Mouse (Mus musculus): ENCODE measurements around the gene Cdhr2.

The Cdhr2 gene

GRCm38 (mm10) chr13:54749864-54750411, 48.7 kb downstream of the Cdhr2 start, which contains the start of gene Gprin1:
TSS of gene Gprin1 (minus strand) at chr13:54749874.
- DNase-seq (ENCODE audit: extremely low read depth, low read depth) = no peak

GRCm38 (mm10) chr13:54750699-54751098, 49.4 kb downstream of the Cdhr2 start:
- DNase-seq (ENCODE audit: extremely low read depth, low read depth) = no peak

DNA sequence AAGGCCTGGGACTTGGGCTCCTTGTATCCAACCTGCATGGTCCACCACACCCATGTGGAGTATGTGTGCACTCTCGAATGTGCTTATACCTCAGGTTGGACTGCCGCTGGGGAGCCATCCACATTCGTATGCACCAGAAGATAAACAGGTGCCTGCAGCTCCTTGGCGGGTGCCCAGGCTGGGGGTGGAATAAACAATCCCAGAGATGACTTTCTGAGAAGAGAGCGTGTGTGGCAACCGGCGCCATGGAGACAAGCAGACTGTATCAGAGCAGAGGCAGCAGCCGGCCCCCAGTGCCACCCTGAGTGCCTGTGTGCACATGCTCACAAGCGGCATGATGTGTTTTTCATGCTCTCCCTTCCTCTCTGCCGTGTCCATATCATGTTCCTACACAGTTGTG, 51.4 kb downstream of the Cdhr2 start:
- no peak for DNase-seq (ENCODE audit: extremely low read depth, low read depth)

DNA sequence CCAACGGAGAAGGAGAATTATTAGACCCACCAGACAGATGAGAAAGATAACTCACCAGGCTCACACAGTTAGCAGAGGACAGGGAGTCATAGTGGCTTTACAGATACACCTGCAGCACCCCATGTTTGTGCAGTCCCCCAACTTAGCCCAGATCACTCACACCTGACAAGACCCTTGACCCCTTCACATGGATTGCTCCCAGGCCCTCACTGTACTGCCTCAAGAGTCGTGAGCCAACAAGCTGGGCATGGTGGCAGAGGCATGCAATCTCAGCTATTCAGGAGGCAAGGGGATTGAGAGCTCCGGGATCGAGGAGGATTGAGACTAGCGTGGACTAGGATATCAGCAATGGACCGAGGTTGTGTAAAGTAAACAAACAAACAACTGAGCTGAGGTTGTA, 52.5 kb downstream of the Cdhr2 start:
- no peak for DNase-seq (ENCODE audit: extremely low read depth, low read depth)

- DNase-seq (ENCODE audit: extremely low read depth, low read depth) = no peak
Measured at GRCm38 (mm10) chr13:54754169-54755080, 53.2 kb downstream of the Cdhr2 start.

GRCm38 (mm10) chr13:54755201-54755830, 54.1 kb downstream of the Cdhr2 start:
- no peak for DNase-seq (ENCODE audit: extremely low read depth, low read depth)

GRCm38 (mm10) chr13:54756156-54756712, 55.0 kb downstream of the Cdhr2 start:
- DNase-seq (ENCODE audit: extremely low read depth, low read depth) = no peak

DNA sequence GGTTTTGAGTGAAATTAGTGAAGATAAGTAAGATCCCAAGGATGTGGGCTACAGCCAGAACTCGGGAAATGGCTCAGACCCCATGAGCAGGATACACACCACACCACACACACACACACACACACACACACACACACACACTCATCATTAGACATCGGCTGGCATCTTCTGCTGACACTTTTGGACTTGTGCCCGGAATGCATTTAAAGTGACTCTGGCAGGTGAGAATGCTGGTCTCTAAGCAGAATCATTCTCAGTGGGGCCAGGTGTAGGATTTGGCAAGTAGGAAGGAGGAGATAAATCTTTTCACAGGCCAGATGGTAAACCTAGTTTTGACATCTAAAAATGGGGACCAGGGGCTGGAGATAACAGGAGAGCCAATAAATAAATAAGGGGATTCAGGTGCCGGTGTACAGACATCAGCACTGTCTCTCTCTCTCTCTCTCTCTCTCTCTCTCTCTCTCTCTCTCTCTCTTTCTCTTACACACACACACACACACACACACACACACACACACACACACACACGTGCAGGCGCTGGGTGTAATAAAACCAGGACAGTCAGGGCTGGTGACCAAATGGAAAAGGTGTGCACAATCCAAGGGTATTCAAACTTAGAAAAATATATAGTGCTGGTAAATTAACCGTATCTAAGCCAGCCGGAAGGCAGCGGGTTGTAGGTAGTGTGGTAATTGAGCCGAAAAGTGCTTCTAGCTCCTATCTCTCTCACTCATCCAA, 56.0 kb downstream of the Cdhr2 start:
- DNase-seq (ENCODE audit: extremely low read depth, low read depth) = no peak

DNA sequence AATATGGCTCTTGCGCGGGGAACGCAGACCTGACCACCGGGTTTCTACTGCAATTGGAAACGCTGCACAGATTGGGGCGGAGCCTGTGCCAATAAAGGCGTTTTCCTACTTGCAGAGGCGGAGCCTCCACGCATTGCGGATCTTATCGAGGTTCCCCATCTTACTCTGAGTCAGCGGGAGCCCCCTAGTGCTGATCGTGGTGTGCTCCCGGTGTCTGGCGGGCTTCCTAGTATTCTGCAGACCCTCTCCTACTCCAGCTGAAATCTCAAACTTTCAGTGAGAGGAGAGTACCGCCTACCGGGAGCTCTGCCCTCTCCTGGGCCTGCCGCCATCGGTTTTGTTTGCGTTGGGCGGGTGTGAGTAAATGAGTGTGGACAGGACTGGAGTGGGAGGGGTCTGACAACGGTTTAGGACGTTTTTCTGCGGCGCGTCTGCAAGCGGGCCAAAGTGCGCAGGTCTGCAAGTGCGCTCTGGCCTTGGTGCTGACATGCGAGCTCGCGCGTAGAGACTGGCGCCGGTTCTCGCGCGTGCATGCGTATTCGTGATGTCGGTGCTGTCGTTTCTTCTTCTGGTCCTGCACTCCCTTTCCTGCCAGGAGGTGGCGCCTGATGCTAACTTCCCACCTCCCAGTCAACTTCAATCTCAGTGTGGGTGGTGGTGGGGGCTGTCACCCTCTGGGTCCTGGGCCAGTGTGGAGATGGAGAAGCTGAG, 56.9 kb downstream of the Cdhr2 start:
- DNase-seq (ENCODE audit: extremely low read depth, low read depth) = no peak

- DNase-seq (ENCODE audit: extremely low read depth, low read depth) = no peak
Measured at GRCm38 (mm10) chr13:54758756-54759470, 57.7 kb downstream of the Cdhr2 start.

GRCm38 (mm10) chr13:54759496-54759895, 58.2 kb downstream of the Cdhr2 start:
- no peak for DNase-seq (ENCODE audit: extremely low read depth, low read depth)

DNA sequence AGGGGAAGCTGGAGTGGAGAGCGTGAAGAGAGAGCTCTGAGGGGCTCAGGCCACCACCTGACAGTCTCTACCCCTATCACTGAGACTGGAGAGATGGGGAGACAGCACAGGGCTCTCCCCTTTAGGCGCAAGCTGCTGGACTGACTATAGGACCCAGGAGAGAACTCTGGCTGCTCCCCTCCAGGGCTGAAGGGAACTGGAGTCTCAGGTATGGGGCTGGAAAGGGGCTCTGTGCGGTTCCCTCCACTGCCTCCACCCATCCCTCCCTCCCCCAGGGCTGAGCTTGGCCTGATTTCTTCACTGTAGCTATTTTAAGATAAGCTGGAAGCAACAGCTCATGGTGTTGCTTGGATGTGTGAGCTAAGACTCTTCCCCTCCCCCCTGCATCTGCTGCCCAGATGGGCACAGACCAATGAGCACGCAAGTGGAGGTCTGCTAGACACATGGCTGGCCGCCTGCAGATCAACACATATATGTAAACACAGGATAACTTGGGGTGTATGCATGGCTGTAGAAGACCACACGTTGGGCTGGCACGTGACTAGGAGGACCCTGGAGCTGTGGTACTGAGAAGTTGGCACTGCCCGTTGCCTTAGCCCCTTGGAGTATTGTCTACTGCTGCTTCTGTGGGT, 59.0 kb downstream of the Cdhr2 start:
- DNase-seq (ENCODE audit: extremely low read depth, low read depth) = no peak

DNA sequence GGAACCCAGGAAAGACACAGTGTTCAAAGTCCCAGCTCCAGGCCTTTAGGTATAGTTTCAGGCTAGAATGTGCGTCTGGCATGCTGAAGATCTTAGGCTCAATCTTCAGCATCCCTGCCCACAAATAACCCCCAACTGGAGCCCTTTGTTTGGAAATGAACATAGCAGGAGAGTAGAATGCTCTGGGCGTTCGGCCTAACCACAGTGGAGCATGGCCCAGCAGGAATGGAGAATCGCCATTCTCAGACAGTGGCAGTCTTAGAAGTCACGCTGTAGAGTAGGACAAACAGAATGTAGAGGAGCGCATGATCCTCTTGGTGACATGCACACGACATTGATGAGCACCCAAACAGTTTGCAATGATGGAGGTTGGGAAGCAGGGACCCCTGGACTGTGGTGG, 59.6 kb downstream of the Cdhr2 start:
- no peak for DNase-seq (ENCODE audit: extremely low read depth, low read depth)

DNA sequence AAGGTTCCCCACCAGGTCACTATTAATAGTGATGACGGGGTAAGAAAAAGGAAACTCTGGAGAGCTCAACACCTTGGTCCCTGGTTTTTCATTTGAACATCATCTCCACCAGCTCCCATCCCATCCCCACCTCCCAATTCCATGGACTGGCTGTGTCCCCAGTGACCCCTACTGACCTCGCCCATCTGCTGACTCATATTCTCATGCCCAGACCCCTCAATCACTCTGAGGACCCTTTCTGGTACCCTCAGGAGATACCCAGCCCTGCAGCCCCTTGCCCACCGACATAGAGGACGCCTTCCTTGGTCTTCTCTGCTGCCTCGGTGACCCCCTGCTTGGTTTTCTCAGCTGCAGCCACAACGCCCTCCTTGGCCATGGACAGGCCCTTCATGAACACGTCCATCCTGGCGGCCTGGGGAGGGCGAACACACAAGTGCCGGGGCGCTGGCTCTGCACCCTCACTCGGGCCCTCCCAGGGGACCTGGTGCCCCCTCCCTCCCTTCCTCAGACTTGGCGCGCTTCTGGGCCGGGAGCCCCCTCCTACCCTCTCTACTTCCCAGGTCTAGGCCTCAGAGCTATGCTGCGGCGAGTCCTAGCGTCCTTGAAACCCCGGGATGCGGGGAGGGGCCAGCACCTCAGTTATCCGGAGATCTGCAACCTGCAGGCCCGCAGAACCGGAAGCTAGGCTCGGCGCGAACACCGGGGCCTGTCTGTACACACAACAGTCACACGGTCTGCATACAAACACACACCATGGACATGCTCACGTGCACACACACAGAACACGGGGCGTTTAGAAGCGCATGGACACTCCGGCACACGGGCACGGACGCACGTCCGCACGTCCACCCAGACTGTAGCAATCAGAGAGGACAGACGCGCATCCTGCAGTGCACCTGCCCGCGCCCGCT, 64.3 kb downstream of the Cdhr2 start:
- no peak for DNase-seq (ENCODE audit: extremely low read depth, low read depth)

DNA sequence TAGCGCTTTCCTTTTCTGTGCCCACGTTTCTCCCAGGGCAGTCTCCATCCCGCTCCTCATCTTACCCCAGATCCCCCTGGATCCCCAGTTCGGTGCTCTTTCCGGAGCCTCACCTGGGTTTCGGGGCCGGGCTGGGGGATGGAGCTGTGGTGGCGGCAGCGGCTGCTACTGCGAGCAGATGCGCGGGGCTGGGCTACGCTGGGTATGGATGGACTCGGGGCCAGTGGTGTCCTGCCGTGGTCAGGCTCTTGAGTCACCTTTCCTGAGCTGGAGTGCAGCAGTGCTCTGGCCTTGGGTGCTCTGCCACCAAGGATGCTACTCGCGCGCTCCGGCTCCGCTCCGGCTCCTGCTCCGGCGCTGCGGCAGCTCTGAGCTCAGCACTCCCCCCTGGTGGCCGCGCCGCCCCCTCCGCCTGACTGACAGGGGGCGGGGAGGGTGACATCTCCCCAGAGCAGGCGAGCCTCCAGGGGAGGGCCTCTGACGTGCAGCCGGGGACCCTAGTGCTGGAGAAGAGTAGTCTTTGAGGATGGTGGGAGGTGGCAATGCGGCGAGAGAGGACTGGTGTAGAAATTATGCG, 65.0 kb downstream of the Cdhr2 start, which contains the start of gene Sncb:
Sncb (minus strand) TSS at position 404 of the 577 bp plus-strand sequence.
- DNase-seq (ENCODE audit: extremely low read depth, low read depth) = no peak

- DNase-seq (ENCODE audit: extremely low read depth, low read depth) = no peak
Measured at GRCm38 (mm10) chr13:54767012-54767411, 65.8 kb downstream of the Cdhr2 start.

GRCm38 (mm10) chr13:54780592-54780991, 79.3 kb downstream of the Cdhr2 start:
- DNase-seq (ENCODE audit: extremely low read depth, low read depth) = no peak

GRCm38 (mm10) chr13:54781086-54781485, 79.8 kb downstream of the Cdhr2 start:
- no peak for DNase-seq (ENCODE audit: extremely low read depth, low read depth)
